Mouse (Mus musculus): ENCODE data around the gene Gm10800.
"Not testable (repeated sequence)": the region's sequence is repeated elsewhere in the genome, so short reads cannot be mapped to it uniquely, and the experiment has no call there.

Gm10800 gene

GRCm38 (mm10) chr2:98667201-98667600, at the start of gene Gm10800:
TSS of gene Gm10800 (minus strand) at chr2:98667301.
- DNase-seq (ENCODE audit: low spot score), result not testable (repeated sequence)

- DNase-seq (ENCODE audit: low spot score), result no peak
These were observed 30.4 kb upstream of the Gm10800 start for GRCm38 (mm10) chr2:98697533-98697932.

- not testable (repeated sequence) for DNase-seq (ENCODE audit: low spot score)
These were observed 5.2 kb downstream of the Gm10800 start, which contains the start of gene Gm10801 for GRCm38 (mm10) chr2:98661937-98662336. TSS of gene Gm10801 (plus strand) at chr2:98662237.

Measured in layer of hippocampus, adult 9-10 months (tissue).